Mouse (Mus musculus) cortical plate, adult 2 months (tissue): Measurements from ENCODE around the gene Ccl9.

Experiments used
- CTCF ChIP-seq: fragments of 200-500 bp; IDR thresholded peaks from 2 replicates; pipeline ENCODE4 v1.5.1; 2011; ENCODE audit warnings: mild to moderate bottlenecking, control low read depth, low read length; ENCODE audit not compliant: insufficient read depth; ENCODE audit errors: extremely low read depth
- POLR2A ChIP-seq: fragments of 200-500 bp; IDR thresholded peaks from 2 replicates; pipeline ENCODE4 v1.6.1; 2011; ENCODE audit warnings: mild to moderate bottlenecking, low read length, control low read depth; ENCODE audit not compliant: insufficient read depth; ENCODE audit errors: extremely low read depth

GRCm38 (mm10) chr11:83534143-83534542, 44.3 kb downstream of the Ccl9 start:
- TF ChIP-seq CTCF (no peak), POLR2A (no peak)
